Mouse (Mus musculus) gastrocnemius, adult 18-20 months (tissue): Measurements from ENCODE around the gene Dnmt3a. TPM values are rescaled to one million over a fixed set of nuclear protein-coding genes. Genes with fewer than 3 reads are reported as not detected.

Source experiments
- DNase-seq: peaks from one replicate; pipeline ENCODE4 v3.0.0; 2021; ENCODE audit warnings: low spot score
- long read RNA-seq, 2 experiments: library from polyadenylated mRNA; stranded (forward); transcript quantifications; one replicate each; pipeline ENCODE4 v2.0.0; 2021
- total RNA-seq, 2 experiments: library from RNA; stranded (reverse); gene quantifications; 2 replicates each; pipeline ENCODE4 v1.2.3; 2021

Dnmt3a gene
- total RNA-seq: 10 to 100 TPM; 54.6 to 62.0 TPM
- long read RNA-seq, experiment 1, full-length matches to known transcripts: 3 of 25 reads
- long read RNA-seq, experiment 1, partial matches to known transcripts: 5 of 25 reads
- long read RNA-seq, experiment 1, other reads (novel, unspliced or antisense): 17 of 25 reads
- long read RNA-seq, experiment 2, full-length matches to known transcripts: 1 of 26 reads
- long read RNA-seq, experiment 2, partial matches to known transcripts: 4 of 26 reads
- long read RNA-seq, experiment 2, other reads (novel, unspliced or antisense): 21 of 26 reads

DNA sequence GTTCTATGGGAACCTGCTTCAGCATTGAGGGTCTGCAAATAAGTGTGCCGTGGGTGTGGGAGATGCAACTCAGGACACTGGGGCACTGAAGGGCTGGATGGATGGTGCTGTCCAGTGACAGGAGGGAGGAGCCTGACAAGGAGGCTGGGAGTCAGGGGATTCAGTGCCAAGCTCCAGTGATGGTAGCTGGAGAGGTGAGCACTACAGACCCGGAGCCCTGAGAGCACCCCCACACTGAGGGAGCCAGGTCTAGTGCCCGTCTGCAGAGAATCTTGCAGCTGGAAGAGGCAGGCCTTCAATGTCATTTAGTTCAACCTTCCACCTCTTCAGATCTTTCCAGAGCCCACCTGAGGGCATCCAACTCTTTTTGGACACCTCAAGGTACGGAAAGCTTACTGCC is at the start of gene Dnmt3a:
TSS of gene Dnmt3a (plus strand) at position 156 of the 400 bp plus-strand sequence.
- no peak for DNase-seq

DNA sequence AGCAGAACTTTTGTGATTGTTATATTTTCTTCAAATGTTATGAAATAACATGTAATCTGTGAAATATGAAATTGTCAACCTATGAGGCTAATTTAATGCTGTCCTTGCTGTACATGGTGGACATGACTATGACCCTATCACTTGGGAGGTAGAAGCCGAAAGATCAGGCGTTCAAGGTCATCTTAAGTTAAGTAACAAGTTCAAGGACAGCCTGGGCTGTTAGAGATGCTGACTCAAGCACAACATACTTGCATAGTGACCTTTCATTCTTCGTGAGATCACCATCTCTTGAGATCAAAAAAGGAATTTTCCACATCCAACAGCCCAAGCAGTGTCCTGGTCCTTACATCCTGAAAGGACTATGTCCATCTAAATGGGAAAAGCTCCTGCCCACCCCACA is 49.6 kb upstream of the Dnmt3a start:
- no peak for DNase-seq

DNA sequence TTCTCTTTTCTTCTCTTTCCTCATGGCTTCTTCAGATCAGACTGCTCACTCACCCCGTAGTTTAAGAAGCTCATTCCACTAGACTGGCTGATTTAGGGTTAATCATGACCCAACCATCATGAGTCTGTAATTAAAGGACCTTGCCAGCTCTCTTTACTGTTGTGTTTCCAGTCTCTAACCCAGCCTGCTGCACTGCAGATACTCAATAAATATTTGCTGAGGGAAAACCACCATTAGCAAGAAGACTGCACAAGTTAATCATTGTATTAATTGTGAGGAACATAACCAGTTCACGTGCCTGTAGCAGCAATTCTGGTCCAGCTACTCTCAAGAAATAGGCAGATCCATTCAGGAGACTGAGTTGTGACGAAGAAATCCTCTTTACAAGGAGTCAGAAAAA is 47.7 kb upstream of the Dnmt3a start:
- DNase-seq: no peak

DNA sequence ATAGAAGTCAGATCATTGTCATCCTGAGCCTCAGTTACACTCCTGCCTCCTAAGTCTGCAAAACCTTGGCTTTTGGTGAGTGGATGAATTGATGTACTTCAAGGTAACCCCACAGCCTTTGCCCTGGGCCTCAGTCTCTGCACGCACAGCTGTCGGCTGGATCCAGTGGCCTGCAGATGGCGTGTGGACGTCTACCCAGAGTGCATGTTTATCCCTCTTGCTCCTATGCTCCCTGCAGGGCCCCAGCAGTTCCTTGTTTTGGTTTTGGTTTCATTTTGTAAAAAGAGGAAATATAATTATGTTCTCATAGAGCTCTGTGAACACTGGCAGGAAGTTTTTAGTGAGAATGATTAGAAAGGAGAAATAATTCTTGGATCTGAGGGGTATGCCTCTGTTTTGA is 46.4 kb upstream of the Dnmt3a start:
- peak; percentile 39 for DNase-seq

DNA sequence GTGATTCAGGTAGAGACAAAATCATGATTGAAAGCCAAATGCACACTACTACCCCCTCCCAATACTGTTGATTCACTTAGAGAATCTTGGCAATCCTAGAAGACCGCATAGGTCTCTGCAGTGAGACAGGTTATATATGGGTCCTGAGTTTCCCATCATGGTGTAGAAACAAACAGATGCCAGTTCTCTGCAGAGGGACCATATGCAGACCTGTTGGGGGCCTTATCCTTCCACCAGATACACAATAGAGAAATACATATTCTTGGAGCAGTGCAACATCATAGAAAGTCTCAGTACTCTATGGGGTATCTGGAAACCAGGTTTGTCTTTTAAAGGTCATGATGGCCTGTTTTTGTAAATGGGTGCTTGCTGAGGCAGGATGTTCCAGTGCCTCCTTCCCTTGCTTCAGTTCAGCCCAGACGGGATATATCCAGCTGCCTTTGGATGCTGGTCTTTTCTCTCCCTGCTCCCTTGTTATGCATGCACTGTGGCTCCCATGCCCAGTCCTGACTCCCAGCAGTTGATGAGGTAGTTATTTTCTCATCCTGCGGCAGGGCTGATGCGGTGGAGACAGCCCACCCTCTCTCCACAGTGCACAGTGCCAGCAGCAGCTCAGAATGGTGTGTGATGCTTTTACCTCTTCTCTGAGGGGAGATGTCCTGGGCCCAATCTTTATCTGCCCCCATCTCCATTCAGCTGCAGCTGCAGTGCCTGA is 44.8 kb upstream of the Dnmt3a start:
- DNase-seq: no peak

DNA sequence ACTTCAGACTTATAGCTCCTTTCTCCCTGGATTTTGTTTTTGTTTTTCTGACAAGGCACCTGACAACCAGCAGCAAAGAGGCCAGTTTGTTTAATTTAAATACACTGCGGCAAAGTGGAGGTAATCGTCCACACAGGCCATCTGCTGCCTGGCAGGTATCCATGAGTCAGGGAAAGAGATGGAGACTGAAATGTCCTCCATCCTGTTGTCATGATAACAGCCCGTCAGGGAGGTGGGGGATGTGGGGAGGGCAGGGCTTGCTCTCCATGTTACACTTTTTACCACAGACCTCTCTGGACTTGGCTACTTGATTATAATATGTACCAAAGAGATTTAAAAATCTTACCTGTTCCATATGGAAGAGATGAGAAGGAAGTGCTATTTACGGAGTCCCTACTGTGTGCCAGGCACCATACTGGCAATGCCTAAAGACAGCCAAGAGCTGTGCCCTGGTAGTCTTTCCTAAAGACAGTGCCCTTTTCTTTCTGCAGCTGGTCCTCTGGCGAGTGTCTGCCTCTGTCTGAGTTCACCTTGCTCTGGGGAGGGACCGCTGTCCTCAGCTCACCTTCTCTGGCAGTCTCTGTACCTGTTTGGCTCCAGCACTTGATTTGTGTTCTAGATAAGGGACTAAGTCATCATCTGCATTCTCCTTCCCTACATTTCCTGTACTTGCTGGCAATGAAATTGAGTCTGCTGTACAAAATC is 44.1 kb upstream of the Dnmt3a start:
- DNase-seq: no peak

DNA sequence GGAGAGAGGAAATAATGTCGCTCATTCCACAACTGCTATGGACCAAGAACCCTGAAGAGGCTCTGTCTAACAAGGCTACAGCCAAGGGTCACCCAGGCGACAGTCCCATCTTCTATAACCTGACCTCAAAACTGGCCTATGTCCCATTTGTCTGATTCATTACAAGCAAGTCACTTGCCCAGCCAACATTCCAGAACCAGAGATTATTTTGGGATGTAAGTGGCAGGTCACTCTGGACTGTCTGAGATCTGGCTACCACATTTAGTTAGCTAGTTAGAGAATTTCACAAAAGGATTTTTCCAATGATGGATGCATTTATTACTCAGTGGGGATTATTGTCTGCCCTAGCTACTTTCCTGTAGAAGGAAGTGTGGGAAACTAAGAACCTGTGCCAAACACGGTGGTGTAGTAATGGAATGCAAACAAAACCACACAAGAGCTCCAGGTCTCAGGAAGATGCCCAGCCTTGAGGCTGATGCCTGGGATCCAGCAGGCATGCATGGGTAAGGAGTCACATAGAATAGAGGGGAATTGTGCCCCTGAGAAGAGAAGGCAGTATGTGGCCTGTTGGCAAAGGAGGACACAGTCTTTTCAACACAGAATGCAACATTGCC is 41.5 kb upstream of the Dnmt3a start:
- peak; percentile 79 for DNase-seq

DNA sequence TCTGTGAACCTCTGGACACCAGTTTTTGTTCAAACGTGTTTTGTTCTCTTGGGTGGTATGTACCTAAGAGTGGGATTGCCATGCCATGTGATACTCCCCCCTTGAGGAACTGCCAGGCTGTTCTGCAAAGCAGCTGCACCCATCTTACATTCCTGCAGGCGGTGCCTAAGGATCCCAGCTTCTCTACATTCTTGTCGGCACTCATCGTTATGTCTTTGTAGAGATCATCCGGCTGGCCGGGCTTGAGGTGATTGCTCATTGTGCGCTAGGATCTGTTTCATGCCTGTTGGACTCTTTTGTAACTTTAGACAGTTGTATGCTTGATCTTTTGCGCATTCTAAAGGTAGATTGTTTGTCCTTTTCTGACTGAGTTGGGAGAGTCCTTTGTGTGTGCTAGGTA is 38.4 kb upstream of the Dnmt3a start:
- DNase-seq: no peak

DNA sequence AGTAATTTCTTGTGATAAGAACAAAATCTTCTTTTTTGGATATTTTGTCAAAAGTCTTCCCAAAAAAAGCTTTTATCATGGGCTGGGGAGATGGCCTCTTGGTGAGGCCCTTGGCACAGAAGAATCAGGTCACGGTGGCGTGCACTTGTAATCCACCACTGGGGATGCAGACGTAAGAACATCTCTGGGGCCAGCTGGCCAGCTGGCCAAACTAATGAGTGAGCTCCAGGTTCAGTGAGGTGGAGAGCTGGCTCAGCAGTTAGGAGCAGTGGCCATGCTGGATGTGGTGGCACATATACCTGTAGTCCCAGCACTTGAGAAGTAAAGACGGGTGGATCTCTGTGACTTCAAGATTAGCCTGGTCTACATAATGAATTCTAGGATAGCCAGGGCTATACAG is 37.4 kb upstream of the Dnmt3a start:
- peak; percentile 34 for DNase-seq

DNA sequence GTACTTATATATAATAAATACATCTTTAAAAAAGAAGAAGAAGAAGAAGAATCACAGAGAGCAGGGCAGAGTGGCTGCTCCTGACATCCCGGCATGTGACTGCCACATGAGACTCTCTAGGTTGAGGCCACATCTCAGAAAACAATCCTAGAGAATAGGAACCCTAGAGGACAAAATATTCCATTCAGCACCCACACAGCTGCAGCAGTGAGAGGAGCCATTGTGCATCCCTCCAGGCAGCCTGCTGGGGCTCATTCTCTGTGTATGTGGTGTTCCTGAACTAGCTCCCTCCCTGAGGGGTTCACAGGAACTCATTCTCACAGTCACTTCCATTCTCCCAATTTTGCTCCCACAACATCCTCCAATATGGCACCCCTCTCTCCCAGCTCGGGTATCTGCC is 35.3 kb upstream of the Dnmt3a start:
- no peak for DNase-seq

DNA sequence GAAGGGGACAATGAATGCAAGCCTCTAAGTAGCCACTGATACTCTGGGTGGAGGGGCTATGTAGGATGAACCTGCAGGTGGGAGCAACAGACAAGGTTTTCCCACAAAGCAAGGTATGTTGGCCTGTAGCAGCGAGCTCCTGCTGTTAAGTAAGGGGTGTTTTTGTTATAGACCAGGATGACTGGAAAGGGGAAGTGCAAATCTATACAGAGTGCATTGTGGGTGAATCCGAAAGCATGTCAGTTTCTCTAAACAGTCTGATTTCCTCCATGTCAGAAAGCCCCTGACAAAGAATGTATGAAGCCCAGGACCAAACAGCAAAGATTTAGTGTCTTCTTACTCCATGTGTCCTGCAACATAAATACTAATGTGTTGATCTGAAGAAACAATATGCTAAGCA is 34.7 kb upstream of the Dnmt3a start:
- no peak for DNase-seq

DNA sequence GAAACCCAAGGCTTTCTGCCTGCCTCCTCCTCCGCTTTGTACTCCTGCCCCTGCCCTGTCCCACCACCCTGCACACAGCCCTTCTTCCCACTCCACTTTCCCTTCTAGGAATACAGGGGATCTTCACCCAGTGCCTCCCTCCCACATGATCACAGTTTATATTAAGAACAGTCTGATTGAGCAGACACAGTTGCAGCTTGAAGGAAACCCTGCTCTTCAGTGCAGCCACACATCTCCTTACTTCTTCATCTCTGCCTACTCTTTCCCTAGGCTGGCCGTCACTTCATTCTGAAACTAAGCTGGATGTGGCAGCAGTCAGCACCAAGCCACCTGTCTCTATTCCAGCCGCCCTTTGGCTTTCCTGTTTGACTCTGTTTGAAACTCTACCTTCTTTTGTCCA is 32.2 kb upstream of the Dnmt3a start:
- no peak for DNase-seq

DNA sequence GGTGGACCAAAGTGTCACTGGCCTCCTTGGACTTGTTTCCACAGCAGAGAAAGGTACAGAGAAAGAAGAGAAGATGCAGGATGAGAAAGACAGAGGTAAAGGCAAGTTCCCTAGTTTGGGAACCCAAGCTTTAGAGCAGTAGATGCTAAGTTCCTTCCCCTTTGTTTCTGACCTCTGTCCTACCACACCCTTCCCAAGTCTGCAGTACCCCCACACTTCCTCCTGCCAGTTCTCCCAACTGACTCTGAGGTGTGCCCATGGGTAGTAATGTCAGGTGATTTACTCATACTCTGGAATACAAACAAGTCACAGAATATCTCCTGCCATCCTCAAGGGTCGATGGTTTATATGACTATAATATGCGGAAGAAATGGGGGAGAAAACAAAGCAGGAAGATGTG is 29.8 kb upstream of the Dnmt3a start:
- DNase-seq: no peak

DNA sequence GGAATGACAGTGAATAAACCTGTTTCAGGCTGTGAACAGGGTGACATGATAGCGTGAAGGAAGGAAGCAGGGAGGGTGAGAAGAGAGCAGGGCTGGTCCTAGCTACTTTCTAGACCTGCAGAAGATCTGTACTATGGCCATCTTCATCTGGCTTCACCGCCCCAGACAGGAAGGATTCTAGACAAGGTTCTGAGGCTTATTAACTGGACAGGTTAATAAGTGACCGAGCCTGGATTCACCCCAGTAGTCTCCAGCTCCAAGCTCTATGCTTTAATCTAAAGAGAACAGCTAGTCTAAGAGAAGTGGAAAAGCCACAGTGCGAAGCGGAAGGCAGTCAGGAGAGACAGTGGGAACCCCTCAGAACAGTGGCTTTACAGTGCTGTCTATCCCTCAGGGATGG is 28.1 kb upstream of the Dnmt3a start:
- DNase-seq: no peak

DNA sequence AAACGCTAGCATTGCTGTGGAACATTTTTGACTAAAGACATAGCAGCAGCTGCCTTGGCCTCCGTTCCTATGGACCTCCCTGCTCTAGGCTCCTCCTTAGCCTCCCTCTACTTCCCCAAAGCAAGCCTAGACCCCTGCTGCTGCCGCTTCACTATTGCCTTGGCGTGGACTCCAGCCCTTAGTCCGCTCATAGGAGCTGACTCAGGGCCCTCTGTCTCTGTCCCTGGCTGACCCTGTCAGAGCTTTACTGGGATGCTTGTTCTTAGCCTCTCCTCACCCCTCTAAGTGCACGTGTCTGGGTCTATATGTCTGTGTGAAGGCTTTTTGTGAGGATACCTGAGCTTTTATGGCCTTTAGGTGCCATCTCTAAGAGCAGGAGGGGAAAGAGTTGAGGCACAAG is 27.5 kb upstream of the Dnmt3a start:
- DNase-seq: no peak

DNA sequence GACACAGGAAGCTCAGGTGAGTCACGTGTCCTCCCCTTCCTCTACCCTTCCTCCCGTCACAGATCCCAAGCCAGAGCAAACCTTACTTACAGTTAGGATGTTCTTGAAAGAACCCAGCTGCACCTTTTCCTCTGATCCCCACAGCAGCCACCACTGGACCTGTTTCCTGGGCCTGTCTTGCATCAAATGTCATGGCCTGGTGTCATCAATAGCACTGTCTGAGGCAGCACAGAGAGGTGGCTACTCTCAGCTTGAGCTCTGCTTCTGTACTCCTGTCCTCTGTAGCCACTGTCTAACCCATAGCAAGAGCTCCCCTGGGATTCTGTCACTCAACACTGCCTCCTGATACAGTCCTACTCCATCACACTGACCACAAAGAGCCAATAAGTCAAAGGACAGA is 26.2 kb upstream of the Dnmt3a start:
- no peak for DNase-seq

DNA sequence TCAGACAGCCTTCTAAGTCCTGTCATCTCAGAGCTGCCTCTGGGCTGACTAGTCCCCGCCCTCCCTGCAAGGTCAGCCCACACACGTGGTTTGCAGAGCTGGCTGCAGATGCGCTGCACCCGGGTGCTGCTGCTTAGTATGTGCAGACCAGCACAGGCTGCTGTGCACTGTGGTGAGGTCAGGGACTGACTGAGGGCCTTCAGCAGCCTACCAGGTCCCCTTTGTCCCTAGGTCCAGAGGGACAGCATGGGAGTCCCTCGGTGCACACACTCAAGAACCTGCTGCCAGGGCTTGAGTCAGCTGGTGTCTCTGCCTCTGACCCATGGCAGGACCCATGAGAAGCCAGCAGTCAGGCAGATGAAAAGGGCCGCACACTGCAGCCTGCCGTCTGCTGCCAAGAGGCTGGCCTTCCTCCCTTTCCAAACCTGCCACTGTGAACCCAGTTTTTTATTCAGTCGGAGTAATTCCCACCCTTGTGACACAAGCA is 25.4 kb upstream of the Dnmt3a start:
- DNase-seq: peak; percentile 44

DNA sequence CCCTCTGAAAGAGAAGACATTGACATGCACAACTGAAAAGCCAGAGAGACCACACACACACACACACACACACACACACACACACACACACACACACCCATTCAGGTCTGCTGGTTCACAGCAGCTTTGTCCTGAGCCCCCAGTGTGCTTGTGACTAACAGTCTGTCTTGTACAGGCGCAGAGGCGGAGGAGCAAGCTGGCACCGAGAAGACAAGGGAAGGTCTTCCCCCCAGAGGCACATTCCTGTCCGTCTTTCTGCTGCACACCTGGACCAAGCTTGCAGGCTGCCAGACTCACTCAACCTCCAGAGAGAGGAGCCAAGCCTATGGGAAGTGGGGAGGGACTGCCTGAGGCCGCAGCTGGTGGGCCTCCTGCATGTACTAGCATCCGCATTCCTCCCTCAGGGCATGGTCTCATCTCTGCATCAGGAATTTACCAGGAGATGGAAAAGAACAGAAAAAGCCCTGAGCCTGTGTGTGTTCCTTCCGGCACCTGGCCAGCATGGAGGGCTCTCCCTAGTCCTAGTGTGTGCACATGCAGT is 24.8 kb upstream of the Dnmt3a start:
- DNase-seq: no peak

DNA sequence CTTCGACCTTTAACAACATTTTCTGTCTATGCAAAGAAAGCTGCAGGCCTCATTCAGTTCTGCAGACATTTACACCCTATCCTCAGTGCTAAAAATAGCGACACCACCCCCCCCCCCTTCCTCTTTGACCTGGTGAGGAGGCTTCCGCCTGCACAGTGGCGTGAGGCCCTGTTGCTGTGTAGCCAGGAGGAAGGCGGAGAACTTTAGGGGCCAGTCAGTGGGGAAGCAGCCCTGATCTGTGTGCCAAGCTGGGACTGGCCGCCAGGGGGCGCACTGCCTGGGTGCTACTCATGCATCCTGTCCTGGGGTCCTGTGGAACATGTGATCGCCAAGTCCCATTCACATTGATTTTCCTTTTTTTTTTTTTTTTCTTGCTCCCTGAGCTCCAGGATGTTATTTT is 24.3 kb upstream of the Dnmt3a start:
- peak; percentile 94 for DNase-seq

DNA sequence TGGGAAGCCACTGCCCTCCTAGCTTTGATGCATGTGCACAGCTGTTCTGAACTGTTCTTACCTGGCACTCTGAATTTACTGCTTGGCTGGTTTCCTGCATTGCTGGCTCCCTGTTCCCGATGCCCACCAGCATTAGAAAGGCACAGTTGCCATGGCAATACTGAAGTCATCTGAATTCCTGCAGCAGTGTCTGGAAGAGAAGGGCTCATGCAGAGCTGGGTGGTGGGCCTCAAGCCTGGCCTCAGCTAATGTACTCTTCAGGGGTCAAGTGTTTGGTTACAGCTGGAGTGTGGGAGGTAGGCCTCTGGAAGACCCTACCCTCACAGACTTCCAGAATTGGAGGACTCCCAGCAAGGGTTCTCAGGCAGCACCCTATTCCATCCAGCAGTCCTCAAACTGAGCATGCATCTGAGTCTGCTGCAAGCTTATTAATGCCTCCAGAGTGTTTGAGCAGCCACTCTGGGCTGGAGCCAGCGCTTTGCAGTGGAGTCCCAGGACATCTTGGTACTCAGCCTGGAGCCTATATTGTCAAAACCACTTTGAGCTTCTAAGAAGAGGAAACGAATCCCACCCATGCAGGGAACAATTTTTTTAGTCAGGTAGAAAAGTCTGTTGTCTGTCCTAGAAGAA is 22.5 kb upstream of the Dnmt3a start:
- DNase-seq: no peak

DNA sequence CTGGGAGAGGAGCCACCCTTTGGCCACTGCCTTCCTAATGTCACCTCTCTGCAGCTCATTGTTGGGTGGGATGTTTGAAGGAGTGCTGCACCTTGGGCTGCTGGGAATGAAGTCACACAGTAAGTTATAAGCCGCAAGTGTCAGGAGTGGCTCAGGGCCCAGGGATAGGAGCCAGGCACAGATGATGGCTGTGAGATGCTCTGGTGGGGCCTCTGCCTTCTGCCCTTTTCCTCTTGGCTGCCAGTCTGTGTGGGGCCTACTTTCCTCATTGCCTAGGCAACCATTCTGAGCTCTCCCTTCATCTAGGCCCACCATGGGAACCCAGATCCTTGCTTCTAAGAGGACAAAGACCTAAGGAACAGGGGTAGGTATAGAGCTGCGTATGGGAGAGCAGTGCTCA is 21.5 kb upstream of the Dnmt3a start:
- DNase-seq: no peak
